Mouse (Mus musculus) embryonic facial prominence, embryonic 15.5 days (tissue): ENCODE measurements around the gene Necab3. TPM values are rescaled to one million over a fixed set of nuclear protein-coding genes. Genes with fewer than 3 reads are reported as not detected.

Experiments
- ATAC-seq: fragments of 200-750 bp; cut with Nextera tagmentation; 2 replicates; pipeline ENCODE4 v1.8.0; 2017; ENCODE audit warnings: low read depth, moderate TSS enrichment; ENCODE audit not compliant: insufficient number of reproducible peaks, low FRiP score, low TSS enrichment
- H3K27ac ChIP-seq: fragments of 300-500 bp; sonication (generic); replicated peaks from 2 replicates; pipeline ENCODE4 v1.5.1; 2015; ENCODE audit warnings: mild to moderate bottlenecking, inconsistent platforms
- H3K27me3 ChIP-seq: fragments of 300-500 bp; sonication (generic); 2 replicates; pipeline ENCODE4 v1.6.1; 2015; ENCODE audit warnings: inconsistent platforms
- H3K36me3 ChIP-seq: fragments of 300-500 bp; sonication (generic); 2 replicates; pipeline ENCODE4 v1.6.1; 2015; ENCODE audit warnings: mild to moderate bottlenecking, inconsistent platforms
- H3K4me1 ChIP-seq: fragments of 300-500 bp; sonication (generic); 2 replicates; pipeline ENCODE4 v1.6.1; 2015; ENCODE audit warnings: inconsistent platforms
- H3K4me2 ChIP-seq: fragments of 300-500 bp; sonication (generic); replicated peaks from 2 replicates; pipeline ENCODE4 v1.6.1; 2015; ENCODE audit warnings: mild to moderate bottlenecking, inconsistent platforms
- H3K4me3 ChIP-seq: fragments of 300-500 bp; sonication (generic); replicated peaks from 2 replicates; pipeline ENCODE4 v1.5.1; 2015; ENCODE audit warnings: mild to moderate bottlenecking, inconsistent platforms
- H3K9ac ChIP-seq: fragments of 300-500 bp; sonication (generic); 2 replicates; pipeline ENCODE4 v1.6.1; 2015; ENCODE audit warnings: inconsistent platforms
- H3K9me3 ChIP-seq: fragments of 300-500 bp; sonication (generic); replicated peaks from 2 replicates; pipeline ENCODE4 v1.6.1; 2016; ENCODE audit warnings: inconsistent platforms
- WGBS: fragments of 180-500 bp; shearing (Covaris S2); methylation state at CpG from one replicate; pipeline ENCODE4 v1.1.7; 2015; 5-methylcytosine and 5-hydroxymethylcytosine counted together
- polyA plus RNA-seq: library from polyadenylated mRNA; unstranded; fragments of >200 nt; fragmentation: Nextera tagmentation; extraction: Ambion mirVana; gene quantifications from 2 replicates; pipeline ENCODE4 v1.2.1, GENCODE M21; 2015

Gene Necab3
- 3.4 and 4.3 TPM in 2 replicates for polyA plus RNA-seq

DNA sequence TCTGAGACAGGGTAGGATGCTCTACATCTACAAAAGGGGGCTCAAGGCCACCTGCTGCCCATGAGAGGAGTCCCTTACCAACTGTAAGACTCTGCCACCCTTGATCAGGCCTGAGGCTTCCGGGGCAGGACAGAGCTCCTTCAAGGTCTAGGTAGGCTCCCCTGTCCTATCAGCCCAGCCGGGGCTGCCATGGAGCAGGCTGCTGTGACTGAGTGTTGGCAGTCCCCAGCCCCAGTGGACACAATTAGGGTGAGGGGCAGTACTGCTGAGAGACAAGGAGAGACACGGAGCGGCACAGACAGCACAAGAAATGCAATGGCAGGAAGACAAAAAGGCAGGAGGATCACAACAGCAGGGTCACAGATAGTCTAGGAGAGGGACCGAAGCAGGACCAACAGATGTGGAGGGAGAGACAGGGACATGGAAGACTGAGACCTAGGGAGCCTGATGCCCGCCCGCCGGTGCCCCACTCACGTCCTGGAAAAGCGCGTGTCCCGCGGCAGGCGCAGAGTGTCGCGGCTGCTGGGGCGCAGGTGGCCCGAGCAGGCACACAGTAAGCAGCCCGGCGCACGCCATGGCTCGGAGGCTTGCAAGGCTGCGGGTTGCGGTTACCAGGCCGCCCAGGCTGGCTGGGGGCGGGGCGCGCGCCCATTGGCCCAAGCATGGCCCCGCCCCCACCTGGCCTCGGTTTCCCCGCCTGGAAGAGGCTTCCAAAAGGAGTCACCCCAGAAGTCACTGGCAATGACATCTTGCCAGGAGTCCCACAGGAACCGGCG, at the start of gene Necab3:
Necab3 (minus strand) TSS at position 627 of the 776 bp plus-strand sequence.
- H3K27ac ChIP-seq: 0 out of 2 replicates have a peak within 1 kb of the TSS, but pooled peaks have one; percentile 13
- 0 out of 2 replicates have a peak within 1 kb of the TSS, but pooled peaks have one; percentile 1 for H3K9ac ChIP-seq
- WGBS: 8% methylated on average over 34 of the region's 34 CpGs
- H3K4me2 ChIP-seq: peak within 1 kb of the TSS; percentile 60
- ATAC-seq: peak; percentile 43; the same call in 1 of the 2 replicates
- peak within 1 kb of the TSS; percentile 28 for H3K4me3 ChIP-seq
- H3K27me3 ChIP-seq: no peaks in the 10 kb centered on the region
- peaks cover 36% of the 10 kb centered on the region for H3K4me1 ChIP-seq
- peaks cover 26% of the 10 kb centered on the region for H3K36me3 ChIP-seq
- no peaks in the 10 kb centered on the region for H3K9me3 ChIP-seq

DNA sequence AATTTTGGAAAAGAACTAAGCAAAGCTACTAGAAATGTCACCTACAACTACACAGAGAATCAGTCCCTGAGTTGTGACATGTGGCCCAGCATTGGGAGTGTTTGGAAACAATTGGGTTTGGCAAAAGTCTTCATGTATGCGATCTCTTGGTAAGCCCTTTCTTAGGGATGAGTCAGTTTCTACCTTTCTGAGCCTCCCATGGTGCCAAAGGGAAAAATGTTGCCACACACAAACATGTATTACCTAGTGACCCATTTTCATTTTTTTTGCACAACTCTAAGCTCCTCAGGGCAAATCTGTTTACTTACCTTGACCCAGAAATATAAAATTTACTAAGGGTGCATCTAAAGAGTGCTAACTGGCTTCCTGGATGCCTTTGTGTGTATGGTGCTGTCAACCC, 48.3 kb upstream of the Necab3 start:
- no peaks in the 10 kb centered on the region for H3K9me3 ChIP-seq
- no peak overlapping the region for H3K27ac ChIP-seq
- no peak overlapping the region for H3K4me3 ChIP-seq
- H3K9ac ChIP-seq: no peak overlapping the region
- no peak overlapping the region for H3K4me2 ChIP-seq
- 68% methylated on average over 1 of the region's 1 CpGs for whole genome bisulfite sequencing
- H3K27me3 ChIP-seq: no peaks in the 10 kb centered on the region
- ATAC-seq: no peak
- H3K4me1 ChIP-seq: peaks cover 16% of the 10 kb centered on the region
- no peaks in the 10 kb centered on the region for H3K36me3 ChIP-seq

DNA sequence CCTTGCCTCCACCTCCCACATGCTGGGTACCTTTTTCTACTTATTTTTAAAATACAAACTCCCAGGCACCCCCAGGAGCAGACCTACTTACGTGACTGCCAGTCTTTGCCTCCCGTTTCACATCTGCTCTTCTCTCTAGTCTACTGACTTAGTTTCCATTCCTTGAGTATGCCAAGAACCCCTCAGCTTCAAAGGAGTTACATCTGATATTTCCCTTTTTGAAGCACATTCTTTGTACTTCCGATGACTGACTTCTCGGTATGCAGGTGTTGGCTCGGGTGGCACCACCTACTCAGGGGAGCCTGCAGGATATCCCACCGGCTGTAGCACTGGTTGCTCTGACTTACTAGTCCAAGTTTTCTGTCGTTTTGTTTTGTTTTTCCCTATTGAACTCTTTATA, 45.5 kb upstream of the Necab3 start:
- H3K27ac ChIP-seq: peak overlapping the region; percentile 8; the same call in 1 of the 2 replicates
- no peaks in the 10 kb centered on the region for H3K36me3 ChIP-seq
- H3K9ac ChIP-seq: no peak overlapping the region
- H3K4me2 ChIP-seq: peak overlapping the region; percentile 68
- peak overlapping the region; percentile 83 for H3K4me3 ChIP-seq
- WGBS: 33% methylated on average over 7 of the region's 7 CpGs
- H3K9me3 ChIP-seq: no peaks in the 10 kb centered on the region
- ATAC-seq: no peak
- no peaks in the 10 kb centered on the region for H3K27me3 ChIP-seq
- peaks cover 16% of the 10 kb centered on the region for H3K4me1 ChIP-seq

DNA sequence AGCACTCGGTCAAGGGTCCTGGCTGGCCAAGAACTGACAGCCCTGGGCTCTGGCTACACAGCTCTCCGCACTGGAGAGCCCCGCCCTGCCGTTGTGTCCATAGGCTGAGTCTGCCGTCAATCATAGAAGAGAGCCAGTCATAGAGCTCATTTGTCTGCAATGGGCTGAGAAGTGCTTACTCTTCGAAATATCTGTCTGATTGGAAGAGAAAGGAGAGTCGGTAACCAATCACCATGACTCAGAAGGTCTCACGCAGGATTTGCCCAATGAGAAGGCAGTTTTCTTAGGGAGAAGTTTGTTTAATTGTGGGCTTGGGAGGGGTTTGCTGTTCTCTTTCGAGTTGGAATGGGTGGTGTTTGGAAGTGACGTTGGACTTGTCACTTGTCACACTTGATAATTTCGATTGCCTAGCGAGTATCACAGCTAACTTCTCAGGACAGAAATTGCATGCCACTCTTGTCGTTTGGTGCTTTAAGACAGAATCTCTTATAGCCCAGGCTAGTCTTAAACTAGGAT, 45.0 kb upstream of the Necab3 start, which contains the start of gene Pxmp4:
Pxmp4 (minus strand) TSS at position 71 of the 516 bp plus-strand sequence.
- Histone ChIP-seq H3K27me3 (no peaks in the 10 kb centered on the region), H3K9me3 (no peaks in the 10 kb centered on the region), H3K9ac (peak within 1 kb of the TSS; percentile 94), H3K4me3 (peak within 1 kb of the TSS; percentile 83), H3K4me1 (peaks cover 16% of the 10 kb centered on the region), H3K4me2 (peak within 1 kb of the TSS; percentile 68), H3K36me3 (no peaks in the 10 kb centered on the region), H3K27ac (peak within 1 kb of the TSS; percentile 51; the same call in 1 of the 2 replicates)
- WGBS: under 1% methylated on average over 13 of the region's 13 CpGs
- peak; percentile 100 for ATAC-seq

DNA sequence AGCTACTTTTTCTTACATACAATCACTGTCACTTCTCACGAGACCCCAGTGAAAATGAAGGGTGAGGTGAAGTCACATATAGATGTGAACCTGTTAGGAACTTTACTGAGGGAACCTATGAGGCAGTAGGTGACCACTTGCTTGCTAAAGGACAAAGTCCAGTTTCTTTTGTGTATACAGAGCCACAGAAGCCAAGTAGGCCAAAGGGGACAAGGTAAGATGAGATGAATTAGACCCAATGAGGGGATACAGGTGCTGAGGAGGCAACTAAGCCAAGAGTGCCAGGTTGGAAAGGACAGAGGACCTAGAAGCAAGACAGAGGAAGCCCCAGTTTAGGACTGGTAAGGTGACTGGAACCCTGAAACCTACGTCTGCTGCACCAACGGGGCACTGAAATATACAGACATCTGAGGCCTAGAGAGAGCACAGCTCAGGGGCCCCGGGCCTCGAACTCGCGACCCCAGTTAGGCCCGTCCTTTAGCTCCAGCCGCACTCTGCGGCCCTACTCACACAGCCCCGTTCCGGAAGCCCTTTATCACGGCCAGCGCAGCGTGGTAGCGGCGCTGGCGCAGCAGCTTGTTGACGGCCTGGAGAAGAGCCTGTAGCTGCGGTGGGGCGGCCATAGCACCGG, 44.4 kb upstream of the Necab3 start:
- 14% methylated on average over 22 of the region's 22 CpGs for WGBS

DNA sequence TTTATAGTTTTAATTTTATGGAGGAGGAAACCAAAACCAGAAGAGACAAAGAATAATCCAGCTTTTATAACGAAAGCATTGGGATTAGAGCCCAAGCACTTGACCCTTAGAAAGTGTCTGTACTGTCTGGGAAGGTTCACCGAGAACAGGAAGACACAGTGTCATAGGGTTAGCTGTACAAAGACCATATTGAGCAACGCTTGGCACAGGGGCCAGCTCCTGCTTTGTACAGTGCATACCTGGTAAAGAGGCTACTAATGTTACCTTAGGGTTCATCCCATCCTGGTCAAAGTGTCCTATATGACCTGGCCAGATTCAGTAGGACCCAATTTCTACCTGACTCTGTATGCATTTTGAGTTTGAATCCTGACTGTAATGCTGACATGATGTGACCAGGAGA, 42.6 kb upstream of the Necab3 start:
- H3K27me3 ChIP-seq: no peaks in the 10 kb centered on the region
- H3K4me2 ChIP-seq: no peak overlapping the region
- H3K9ac ChIP-seq: no peak overlapping the region
- peaks cover 16% of the 10 kb centered on the region for H3K4me1 ChIP-seq
- no peaks in the 10 kb centered on the region for H3K9me3 ChIP-seq
- WGBS: 73% methylated on average over 3 of the region's 3 CpGs
- H3K4me3 ChIP-seq: no peak overlapping the region
- ATAC-seq: no peak
- H3K36me3 ChIP-seq: no peaks in the 10 kb centered on the region
- no peak overlapping the region for H3K27ac ChIP-seq

More for the DNA sequence above, 44.4 kb upstream of the Necab3 start:
- Histone ChIP-seq H3K27me3 (no peaks in the 10 kb centered on the region), H3K27ac (peak overlapping the region; percentile 51; the same call in 1 of the 2 replicates), H3K9me3 (no peaks in the 10 kb centered on the region), H3K4me2 (peak overlapping the region; percentile 68), H3K4me1 (peaks cover 16% of the 10 kb centered on the region), H3K9ac (peak overlapping the region; percentile 94), H3K36me3 (no peaks in the 10 kb centered on the region), H3K4me3 (peak overlapping the region; percentile 83)
- ATAC-seq: peak; percentile 52

DNA sequence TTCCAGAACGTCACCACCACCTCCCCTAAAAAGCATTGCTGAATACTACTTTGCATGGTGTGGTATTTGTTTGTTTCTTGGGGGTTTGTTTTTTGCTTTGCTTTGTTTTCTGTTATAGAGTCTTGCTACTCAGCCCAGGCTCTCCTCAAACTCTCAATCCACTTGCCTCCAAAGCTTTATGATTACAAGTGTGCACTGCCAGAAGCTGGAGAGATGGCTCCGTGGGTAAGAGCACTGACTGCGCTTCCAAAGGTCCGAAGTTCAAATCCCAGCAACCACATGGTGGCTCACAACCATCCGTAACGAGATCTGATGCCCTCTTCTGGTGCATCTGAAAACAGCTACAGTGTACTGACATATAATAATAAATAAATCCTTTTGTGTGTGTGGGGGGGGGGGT, 41.9 kb upstream of the Necab3 start:
- H3K27me3 ChIP-seq: no peaks in the 10 kb centered on the region
- no peak overlapping the region for H3K9ac ChIP-seq
- no peak overlapping the region for H3K27ac ChIP-seq
- H3K4me2 ChIP-seq: no peak overlapping the region
- no peaks in the 10 kb centered on the region for H3K36me3 ChIP-seq
- no peak overlapping the region for H3K4me3 ChIP-seq
- ATAC-seq: no peak
- peaks cover 16% of the 10 kb centered on the region for H3K4me1 ChIP-seq
- WGBS: 70% methylated on average over 6 of the region's 6 CpGs
- H3K9me3 ChIP-seq: no peaks in the 10 kb centered on the region

DNA sequence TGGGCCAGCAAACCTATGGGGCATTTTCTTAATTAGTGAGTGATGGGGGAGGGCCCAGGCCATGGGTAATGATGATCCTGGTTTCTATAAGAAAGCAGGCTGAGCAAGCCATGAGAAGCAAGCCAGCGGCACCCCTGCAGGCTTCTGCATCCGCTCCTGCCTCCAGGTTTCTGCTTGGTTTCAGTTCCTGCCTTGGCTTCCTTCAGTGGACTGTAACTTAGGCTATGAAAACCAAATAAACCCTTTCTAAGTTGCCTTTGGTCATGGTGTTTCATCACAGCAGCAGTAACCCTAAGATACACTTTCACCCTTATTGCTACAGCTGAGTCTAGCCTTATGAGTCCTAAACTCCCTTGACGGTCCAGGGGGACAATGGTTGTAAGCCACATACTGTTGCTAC, 38.7 kb upstream of the Necab3 start:
- Histone ChIP-seq H3K9me3 (no peaks in the 10 kb centered on the region), H3K27ac (no peak overlapping the region), H3K9ac (no peak overlapping the region), H3K4me1 (peaks cover 2% of the 10 kb centered on the region), H3K4me2 (no peak overlapping the region), H3K27me3 (no peaks in the 10 kb centered on the region), H3K36me3 (peaks cover 23% of the 10 kb centered on the region; the same call in 1 of the 2 replicates), H3K4me3 (no peak overlapping the region)
- no peak for ATAC-seq
- 89% methylated on average over 3 of the region's 3 CpGs for WGBS

DNA sequence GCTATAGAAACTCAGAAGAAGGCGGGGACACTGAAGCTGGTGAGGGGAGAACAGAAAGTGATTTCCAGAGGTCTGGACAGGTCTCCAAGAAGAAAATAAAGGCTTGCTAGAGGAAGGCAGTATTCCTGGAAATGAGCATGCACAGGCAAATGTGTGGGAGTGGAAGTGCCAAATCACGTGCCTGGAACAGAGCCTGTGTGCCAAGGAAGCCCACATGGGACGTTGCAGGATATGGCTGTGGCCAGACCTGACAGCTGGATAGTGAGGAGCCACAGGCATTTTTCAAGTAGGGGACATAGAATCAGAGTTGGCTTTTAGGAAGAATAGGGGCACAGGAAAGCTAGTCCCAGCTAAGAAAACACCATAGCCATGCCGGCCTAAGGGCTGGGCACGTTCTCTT, 37.1 kb upstream of the Necab3 start:
- peaks cover 24% of the 10 kb centered on the region; the same call in 1 of the 2 replicates for H3K36me3 ChIP-seq
- ATAC-seq: no peak
- H3K4me2 ChIP-seq: no peak overlapping the region
- WGBS: 62% methylated on average over 5 of the region's 5 CpGs
- H3K9ac ChIP-seq: no peak overlapping the region
- no peaks in the 10 kb centered on the region for H3K4me1 ChIP-seq
- H3K4me3 ChIP-seq: no peak overlapping the region
- H3K27me3 ChIP-seq: no peaks in the 10 kb centered on the region
- H3K27ac ChIP-seq: 0 out of 2 replicates have a peak overlapping the region, but pooled peaks have one; percentile 17
- no peaks in the 10 kb centered on the region for H3K9me3 ChIP-seq

DNA sequence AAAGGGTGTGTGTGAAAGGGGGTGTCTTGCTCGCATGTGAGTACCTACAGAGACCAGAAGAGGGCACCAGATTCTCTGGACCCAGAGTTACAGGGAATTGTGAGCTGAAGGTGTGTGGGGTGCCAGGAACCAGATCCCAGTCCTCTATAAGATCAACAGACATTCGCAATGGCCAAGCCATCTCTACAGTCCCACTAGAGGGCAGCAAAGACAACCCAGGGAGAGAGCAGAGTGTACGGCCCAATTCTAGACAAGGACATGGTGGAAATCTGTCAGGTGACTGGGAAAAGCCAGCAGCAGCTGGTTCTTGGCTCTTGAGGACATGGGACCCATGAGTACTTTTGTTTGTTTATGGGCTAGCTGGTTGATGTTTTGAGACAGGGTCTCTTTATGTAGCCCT, 34.3 kb upstream of the Necab3 start:
- H3K4me3 ChIP-seq: no peak overlapping the region
- H3K9me3 ChIP-seq: no peaks in the 10 kb centered on the region
- H3K27ac ChIP-seq: no peak overlapping the region
- H3K9ac ChIP-seq: no peak overlapping the region
- peaks cover 24% of the 10 kb centered on the region; the same call in 1 of the 2 replicates for H3K36me3 ChIP-seq
- no peaks in the 10 kb centered on the region for H3K27me3 ChIP-seq
- ATAC-seq: no peak
- H3K4me1 ChIP-seq: no peaks in the 10 kb centered on the region
- 80% methylated on average over 3 of the region's 3 CpGs for WGBS
- no peak overlapping the region for H3K4me2 ChIP-seq

DNA sequence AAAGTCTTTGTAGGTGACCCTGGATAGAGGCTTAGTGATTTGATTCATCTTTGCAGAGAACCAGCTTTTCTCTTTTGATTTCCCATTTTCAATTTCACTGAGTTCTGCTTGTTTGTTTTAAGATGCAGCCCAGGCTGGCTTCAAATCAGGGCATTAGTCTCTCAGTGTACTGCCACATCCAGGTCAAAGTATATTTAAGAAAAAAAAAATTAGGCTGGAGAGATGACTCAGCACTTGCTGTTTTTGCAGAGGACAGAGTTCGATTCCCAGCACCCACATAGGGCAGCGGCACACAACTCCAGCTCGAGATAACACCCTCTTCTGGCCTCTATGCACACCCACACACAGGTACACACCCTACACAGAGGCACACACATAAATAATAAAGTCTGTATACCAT, 32.5 kb upstream of the Necab3 start:
- Histone ChIP-seq H3K4me2 (no peak overlapping the region), H3K4me1 (no peaks in the 10 kb centered on the region), H3K4me3 (no peak overlapping the region), H3K9me3 (no peaks in the 10 kb centered on the region), H3K9ac (no peak overlapping the region), H3K36me3 (peaks cover 40% of the 10 kb centered on the region), H3K27ac (no peak overlapping the region), H3K27me3 (no peaks in the 10 kb centered on the region)
- 88% methylated on average over 3 of the region's 3 CpGs for WGBS
- no peak for ATAC-seq
